Mouse (Mus musculus) MEL (cell line): ENCODE data around the gene Poc1a. TPM values are rescaled to one million over a fixed set of nuclear protein-coding genes. Genes with fewer than 3 reads are reported as not detected.

Experiments
- DNase-seq: peaks from one replicate; pipeline ENCODE4 v3.0.0; 2011; ENCODE audit warnings: low read depth, low spot score
- H3K27ac ChIP-seq: 2 replicates; pipeline ENCODE4 v1.5.1; 2012; ENCODE audit warnings: low read depth, mild to moderate bottlenecking, control low read depth, low read length, moderate library complexity; ENCODE audit not compliant: control insufficient read depth
- H3K27me3 ChIP-seq, 2 experiments: fragments of 150-350 bp in 1 of 2; sonication (generic) in 1 of 2; 2 replicates each; pipeline ENCODE4 v1.6.1; 2012; ENCODE audit warnings: low read length in 2 of 2, mild to moderate bottlenecking in 2 of 2, improper control_type of control experiment in 1 of 2, moderate library complexity in 1 of 2; ENCODE audit not compliant: insufficient read depth in 2 of 2, control insufficient read depth in 1 of 2
- H3K36me3 ChIP-seq, 2 experiments: 2 replicates each; pipeline ENCODE4 v1.6.1; 2012 to 2014; ENCODE audit warnings: low read length in 2 of 2, improper control_type of control experiment in 1 of 2, inconsistent platforms in 1 of 2, mild to moderate bottlenecking in 1 of 2; ENCODE audit not compliant: insufficient read depth in 2 of 2, control insufficient read depth in 1 of 2
- H3K4me1 ChIP-seq, 2 experiments: fragments of 150-350 bp in 1 of 2; sonication (generic) in 1 of 2; 2 replicates each; pipeline ENCODE4 v1.6.1; 2012; ENCODE audit warnings: low read length in 2 of 2, improper control_type of control experiment in 1 of 2, mild to moderate bottlenecking in 1 of 2; ENCODE audit not compliant: insufficient read depth in 2 of 2, control insufficient read depth in 1 of 2
- H3K4me3 ChIP-seq, 2 experiments: fragments of 150-350 bp in 1 of 2; sonication (generic) in 1 of 2; 2 replicates each; pipeline ENCODE4 v1.5.1; 2012; ENCODE audit warnings: low read depth in 2 of 2, low read length in 2 of 2, mild to moderate bottlenecking in 2 of 2, moderate library complexity in 2 of 2, control low read depth in 1 of 2, improper control_type of control experiment in 1 of 2; ENCODE audit not compliant: control insufficient read depth in 1 of 2, insufficient read depth in 1 of 2
- H3K79me2 ChIP-seq: 2 replicates; pipeline ENCODE4 v1.6.1; 2012; ENCODE audit warnings: mild to moderate bottlenecking, low read length, moderate library complexity; ENCODE audit not compliant: control insufficient read depth, poor library complexity, insufficient read depth
- H3K9ac ChIP-seq: 2 replicates; pipeline ENCODE4 v1.6.1; 2012; ENCODE audit warnings: low read depth, mild to moderate bottlenecking, control low read depth, low read length, moderate library complexity; ENCODE audit not compliant: control insufficient read depth, poor library complexity, severe bottlenecking
- H3K9me3 ChIP-seq: fragments of 150-350 bp; sonication (generic); replicated peaks from 2 replicates; pipeline ENCODE4 v1.6.1; 2012; ENCODE audit warnings: mild to moderate bottlenecking, low read length, improper control_type of control experiment, moderate library complexity; ENCODE audit not compliant: insufficient read depth
- BHLHE40 ChIP-seq: IDR thresholded peaks from 2 replicates; pipeline ENCODE4 v1.6.1; 2012; ENCODE audit warnings: low read depth, mild to moderate bottlenecking, inconsistent platforms, low read length, improper control_type of control experiment, borderline replicate concordance
- CHD2 ChIP-seq: IDR thresholded peaks from 2 replicates; pipeline ENCODE4 v1.6.1; 2011; ENCODE audit warnings: low read length, improper control_type of control experiment
- CTCF ChIP-seq, 3 experiments: IDR thresholded peaks in 2 of 3; conservative IDR thresholded peaks in 1 of 3; 2 replicates each; pipeline ENCODE4 v1.5.1; 2011 to 2012; ENCODE audit warnings: low read length in 3 of 3, low read depth in 2 of 3, mild to moderate bottlenecking in 2 of 3, improper control_type of control experiment in 1 of 3, inconsistent platforms in 1 of 3, mixed read lengths in 1 of 3, moderate library complexity in 1 of 3; ENCODE audit not compliant: control insufficient read depth in 1 of 3, insufficient read depth in 1 of 3, poor library complexity in 1 of 3, severe bottlenecking in 1 of 3
- EP300 ChIP-seq, 2 experiments: IDR thresholded peaks; 2 replicates each; pipeline ENCODE4 v1.6.1; 2011; ENCODE audit warnings: improper control_type of control experiment in 2 of 2, low read length in 2 of 2, low read depth in 1 of 2, mild to moderate bottlenecking in 1 of 2
- ETS1 ChIP-seq: IDR thresholded peaks from 2 replicates; pipeline ENCODE4 v1.6.1; 2012; ENCODE audit warnings: low read depth, mild to moderate bottlenecking, inconsistent platforms, low read length, improper control_type of control experiment, moderate library complexity
- GABPA ChIP-seq: IDR thresholded peaks from 2 replicates; pipeline ENCODE4 v1.6.1; 2012; ENCODE audit warnings: low read depth, mild to moderate bottlenecking, inconsistent platforms, low read length, improper control_type of control experiment, moderate library complexity
- GATA1 ChIP-seq: IDR thresholded peaks from 2 replicates; pipeline ENCODE4 v1.6.1; 2011; ENCODE audit warnings: low read depth, low read length, improper control_type of control experiment
- KAT2A ChIP-seq: conservative IDR thresholded peaks from 2 replicates; pipeline ENCODE4 v1.6.1; 2012; ENCODE audit warnings: low read depth, low read length, improper control_type of control experiment, inconsistent platforms
- MAFK ChIP-seq: IDR thresholded peaks from 2 replicates; pipeline ENCODE4 v1.6.1; 2011; ENCODE audit warnings: low read depth, mild to moderate bottlenecking, low read length, improper control_type of control experiment, borderline replicate concordance
- MAX ChIP-seq: IDR thresholded peaks from 2 replicates; pipeline ENCODE4 v1.6.1; 2011; ENCODE audit warnings: low read length, improper control_type of control experiment
- MAZ ChIP-seq: IDR thresholded peaks from 2 replicates; pipeline ENCODE4 v1.6.1; 2012; ENCODE audit warnings: low read depth, mild to moderate bottlenecking, inconsistent platforms, low read length, improper control_type of control experiment
- MEF2A ChIP-seq: IDR thresholded peaks from 2 replicates; pipeline ENCODE4 v1.6.1; 2014; ENCODE audit warnings: low read depth, mild to moderate bottlenecking, inconsistent platforms, low read length, improper control_type of control experiment; ENCODE audit not compliant: poor library complexity, insufficient replicate concordance, severe bottlenecking; ENCODE audit errors: extremely low read depth
- MYB ChIP-seq: IDR thresholded peaks from 2 replicates; pipeline ENCODE4 v1.6.1; 2011; ENCODE audit warnings: mild to moderate bottlenecking, low read depth, low read length, improper control_type of control experiment
- MYC ChIP-seq: IDR thresholded peaks from 2 replicates; pipeline ENCODE4 v1.6.1; 2011; ENCODE audit warnings: low read depth, mild to moderate bottlenecking, low read length, improper control_type of control experiment, moderate library complexity
- NELFE ChIP-seq: IDR thresholded peaks from 2 replicates; pipeline ENCODE4 v1.6.1; 2011; ENCODE audit warnings: low read depth, low read length, improper control_type of control experiment
- POLR2AphosphoS2 ChIP-seq: IDR thresholded peaks from 2 replicates; pipeline ENCODE4 v1.6.1; 2011; ENCODE audit warnings: low read length, improper control_type of control experiment
- RAD21 ChIP-seq: IDR thresholded peaks from 2 replicates; pipeline ENCODE4 v1.6.1; 2011; ENCODE audit warnings: mild to moderate bottlenecking, low read depth, low read length, improper control_type of control experiment
- RCOR1 ChIP-seq: IDR thresholded peaks from 2 replicates; pipeline ENCODE4 v1.6.1; 2012; ENCODE audit warnings: low read depth, mild to moderate bottlenecking, inconsistent platforms, low read length, improper control_type of control experiment
- SIN3A ChIP-seq: IDR thresholded peaks from 2 replicates; pipeline ENCODE4 v1.6.1; 2012; ENCODE audit warnings: low read length, improper control_type of control experiment, inconsistent platforms
- SMC3 ChIP-seq: IDR thresholded peaks from 2 replicates; pipeline ENCODE4 v1.6.1; 2011; ENCODE audit warnings: low read depth, low read length, improper control_type of control experiment
- TAL1 ChIP-seq: IDR thresholded peaks from 2 replicates; pipeline ENCODE4 v1.6.1; 2012; ENCODE audit warnings: mild to moderate bottlenecking, inconsistent platforms, low read length, moderate library complexity, mixed read lengths
- TCF12 ChIP-seq: IDR thresholded peaks from 2 replicates; pipeline ENCODE4 v1.6.1; 2014; ENCODE audit warnings: low read depth, mild to moderate bottlenecking, inconsistent platforms, low read length, improper control_type of control experiment, moderate library complexity
- USF1 ChIP-seq: IDR thresholded peaks from 2 replicates; pipeline ENCODE4 v1.6.1; 2014; ENCODE audit warnings: low read depth, mild to moderate bottlenecking, inconsistent platforms, low read length, improper control_type of control experiment, moderate library complexity
- ZC3H11A ChIP-seq: IDR thresholded peaks from 2 replicates; pipeline ENCODE4 v1.6.1; 2012; ENCODE audit warnings: low read depth, mild to moderate bottlenecking, inconsistent platforms, low read length, improper control_type of control experiment
- ZMIZ1 ChIP-seq: IDR thresholded peaks from 2 replicates; pipeline ENCODE4 v1.6.1; 2012; ENCODE audit warnings: low read depth, mild to moderate bottlenecking, inconsistent platforms, low read length, improper control_type of control experiment, moderate library complexity
- polyA plus RNA-seq, 2 experiments: library from polyadenylated mRNA; stranded (reverse) in 1 of 2; unstranded in 1 of 2; fragments of >175 nt in 1 of 2; fragments of >200 nt in 1 of 2; gene quantifications; 2 replicates each; pipeline versions ENCODE4 v1.2.1 to v1.2.4; 2012; ENCODE audit warnings: low replicate concordance in 2 of 2, low read depth in 1 of 2; ENCODE audit not compliant: insufficient read length in 2 of 2, insufficient read depth in 1 of 2, missing spikeins in 1 of 2
- total RNA-seq: library from RNA; depleted of rRNA; stranded (reverse); fragments of 300-350 nt; gene quantifications from 2 replicates; pipeline ENCODE4 v1.2.3, GENCODE M21; 2012

The Poc1a gene
- total and polyA plus RNA-seq, 3 experiments: 33.8 to 41.3 TPM; not detected in 1

GRCm38 (mm10) chr9:106327125-106327809 is 46.4 kb downstream of the Poc1a start:
- Histone ChIP-seq H3K27me3 (no peaks in the 10 kb centered on the region), H3K4me3 (no peak overlapping the region), H3K9ac (no peak overlapping the region), H3K27ac (no peak overlapping the region), H3K36me3 (no peaks in the 10 kb centered on the region), H3K9me3 (no peaks in the 10 kb centered on the region), H3K79me2 (no peaks in the 10 kb centered on the region), H3K4me1 (no peaks in the 10 kb centered on the region)
- no peak for TF ChIP-seq ETS1
- TF ChIP-seq MAX: no peak
- TF ChIP-seq NELFE: no peak
- no peak for TF ChIP-seq SMC3
- TF ChIP-seq TCF12: no peak
- TF ChIP-seq MYB: no peak
- no peak for TF ChIP-seq GABPA
- TF ChIP-seq MAFK: no peak
- TF ChIP-seq GATA1: no peak
- no peak for TF ChIP-seq RCOR1
- no peak for TF ChIP-seq SIN3A
- TF ChIP-seq MEF2A: no peak
- no peak for TF ChIP-seq MYC
- TF ChIP-seq ZMIZ1: no peak
- no peak for TF ChIP-seq CHD2
- no peak for TF ChIP-seq TAL1
- TF ChIP-seq RAD21: no peak
- no peak for TF ChIP-seq USF1
- no peak for DNase-seq

GRCm38 (mm10) chr9:106328068-106328610 is 47.3 kb downstream of the Poc1a start:
- H3K79me2 ChIP-seq: no peaks in the 10 kb centered on the region
- H3K27me3 ChIP-seq: no peaks in the 10 kb centered on the region
- H3K9ac ChIP-seq: no peak overlapping the region
- no peak overlapping the region for H3K4me3 ChIP-seq
- DNase-seq: no peak
- no peak overlapping the region for H3K27ac ChIP-seq
- no peaks in the 10 kb centered on the region for H3K36me3 ChIP-seq
- H3K4me1 ChIP-seq: no peaks in the 10 kb centered on the region
- H3K9me3 ChIP-seq: no peaks in the 10 kb centered on the region
- TF ChIP-seq KAT2A: no peak
- no peak for TF ChIP-seq CTCF (IDR thresholded peaks at IDR 0.05 in 2 of 3, conservative IDR thresholded peaks at IDR 0.05 in 1 of 3; ENCODE audit: control insufficient read depth in 1 of 3, insufficient read depth in 1 of 3, low read depth in 2 of 3, low read length in 3 of 3, poor library complexity in 1 of 3, severe bottlenecking in 1 of 3)
- no peak for TF ChIP-seq EP300 (IDR thresholded peaks at IDR 0.05; ENCODE audit: low read depth in 1 of 2, low read length in 2 of 2)
- no peak for TF ChIP-seq MAZ
- no peak for TF ChIP-seq POLR2AphosphoS2
- no peak for TF ChIP-seq MYC
- no peak for TF ChIP-seq MAFK
- TF ChIP-seq RCOR1: no peak
- no peak for TF ChIP-seq SIN3A
- TF ChIP-seq CHD2: no peak
- TF ChIP-seq USF1: no peak
- TF ChIP-seq ZC3H11A: no peak
- no peak for TF ChIP-seq BHLHE40
